Mouse (Mus musculus): ENCODE measurements around the gene Tmem98.

The Tmem98 gene

GRCm38 (mm10) chr11:80854908-80855307, 44.9 kb downstream of the Tmem98 start:
- no peak for DNase-seq (ENCODE audit: low spot score in 2 of 2)

GRCm38 (mm10) chr11:80856827-80857226, 46.9 kb downstream of the Tmem98 start:
- no peak for DNase-seq (ENCODE audit: low spot score in 2 of 2)

- DNase-seq (ENCODE audit: low spot score in 2 of 2) = no peak
Observed at GRCm38 (mm10) chr11:80858065-80858464, 48.1 kb downstream of the Tmem98 start, which contains the start of gene Spaca3. TSS of gene Spaca3 (plus strand) at chr11:80858365.

GRCm38 (mm10) chr11:80862941-80863340, 53.0 kb downstream of the Tmem98 start:
- DNase-seq (ENCODE audit: low spot score in 2 of 2) = no peak

GRCm38 (mm10) chr11:80868039-80868438, 58.1 kb downstream of the Tmem98 start:
- no peak for DNase-seq (ENCODE audit: low spot score in 2 of 2)
